Mouse (Mus musculus): ENCODE results near the gene Bcar1.

The Bcar1 gene

DNA sequence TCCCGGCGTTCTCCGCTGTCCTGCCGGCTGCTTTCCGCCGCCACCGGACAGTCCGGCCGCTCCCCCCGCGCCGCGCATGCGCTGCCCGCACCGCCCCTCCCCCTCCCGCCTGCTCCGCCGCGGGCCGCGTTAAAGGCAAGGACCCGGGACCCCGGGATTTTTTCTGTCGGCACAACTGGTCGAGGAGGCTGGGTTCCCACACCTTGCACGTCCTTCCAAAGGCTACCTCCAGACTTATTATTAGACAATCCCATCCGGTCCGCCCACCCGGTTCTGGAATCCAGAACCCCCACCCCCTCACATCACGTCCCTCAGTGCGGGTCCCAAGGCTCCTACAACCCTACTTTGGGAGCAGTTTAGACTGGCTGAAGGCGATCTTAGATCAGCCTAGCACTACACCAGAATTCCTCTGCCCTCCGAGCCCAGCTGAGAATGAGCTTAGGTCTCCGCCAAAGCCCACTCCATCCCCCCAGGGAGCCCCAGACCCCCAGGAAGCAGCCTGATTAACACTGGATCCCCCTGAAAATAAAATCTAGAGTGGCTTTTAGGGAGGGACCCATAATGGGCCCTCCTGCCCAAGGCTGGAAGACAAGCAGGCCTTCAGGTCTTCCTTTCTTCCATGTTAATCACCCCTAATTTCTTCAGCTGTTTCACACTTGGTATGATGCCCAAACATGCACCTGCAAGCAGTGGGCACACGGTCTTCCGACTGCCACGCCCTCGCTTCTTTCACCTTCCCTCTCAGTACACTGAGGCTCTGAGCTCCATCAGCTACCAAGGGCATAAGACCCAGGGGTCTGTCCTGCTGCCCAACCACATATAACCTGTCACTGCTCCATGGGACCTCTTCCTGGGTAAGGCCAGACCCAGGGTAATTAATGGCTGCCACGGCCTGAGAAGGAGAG is at the start of gene Bcar1:
TSS of gene Bcar1 (minus strand) at position 18 of the 905 bp plus-strand sequence.
- peak; percentile 86 to 89 for DNase-seq

GRCm38 (mm10) chr8:111789639-111790038 is 46.0 kb upstream of the Bcar1 start:
- DNase-seq, result no peak

DNA sequence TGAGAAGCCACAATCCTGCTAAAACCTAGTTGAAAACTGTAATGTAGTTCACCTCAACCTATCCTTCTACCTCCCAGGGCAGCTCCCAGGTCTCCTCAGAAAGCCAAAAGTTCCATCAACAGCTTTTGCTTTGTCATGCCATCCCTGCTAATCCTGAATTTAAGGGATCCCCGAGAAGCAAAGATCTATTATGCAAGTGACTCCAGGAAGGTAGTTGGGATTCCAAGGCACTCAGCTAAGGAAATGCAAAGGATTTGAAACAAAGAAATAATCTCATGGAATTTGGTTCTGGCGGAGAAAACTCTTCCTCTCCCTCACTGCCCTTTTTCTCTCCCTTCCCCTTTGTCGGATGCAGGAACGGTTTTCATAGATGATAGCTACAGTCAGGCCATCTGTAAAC is 45.6 kb upstream of the Bcar1 start:
- no peak for DNase-seq

GRCm38 (mm10) chr8:111788497-111788896 is 44.9 kb upstream of the Bcar1 start:
- no peak for DNase-seq

DNA sequence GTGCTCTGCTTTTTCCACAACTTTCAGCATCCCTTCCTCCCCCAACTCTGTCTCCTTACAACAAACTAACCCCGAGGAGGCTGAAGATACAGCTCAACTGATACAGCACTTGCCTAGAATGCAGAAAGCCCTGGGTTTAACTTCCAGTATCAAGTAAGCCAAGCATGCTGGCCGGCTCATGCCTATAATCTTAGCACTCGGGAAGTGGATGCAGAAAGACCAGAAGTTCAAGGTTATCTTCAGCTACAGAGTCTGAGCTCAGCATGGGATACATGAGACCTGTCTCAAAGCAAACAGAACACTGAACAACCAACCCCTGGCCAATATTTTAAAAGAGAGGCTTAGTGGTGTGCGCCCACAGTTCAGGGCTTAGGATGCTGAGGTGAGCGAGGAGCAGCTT is 44.5 kb upstream of the Bcar1 start:
- DNase-seq, result no peak

DNA sequence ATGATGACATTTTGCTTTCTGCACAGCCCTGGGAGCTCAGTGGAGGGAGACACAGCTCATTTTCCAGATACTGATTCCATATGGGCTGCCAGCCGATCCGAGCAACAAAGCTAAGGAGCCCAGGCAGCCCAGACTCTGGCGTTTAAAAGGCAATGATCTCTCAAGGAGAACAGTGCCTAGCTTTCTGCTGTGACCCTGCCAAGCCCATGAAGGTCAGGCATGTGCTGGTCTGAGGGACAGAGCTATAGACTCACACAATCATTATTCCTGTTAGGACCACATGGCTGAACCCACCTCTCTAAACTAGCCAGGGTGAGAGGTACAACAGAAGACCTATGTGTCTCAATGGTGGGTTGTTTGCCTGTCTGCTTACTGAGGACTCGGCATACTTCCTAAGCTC is 44.1 kb upstream of the Bcar1 start:
- no peak for DNase-seq

DNA sequence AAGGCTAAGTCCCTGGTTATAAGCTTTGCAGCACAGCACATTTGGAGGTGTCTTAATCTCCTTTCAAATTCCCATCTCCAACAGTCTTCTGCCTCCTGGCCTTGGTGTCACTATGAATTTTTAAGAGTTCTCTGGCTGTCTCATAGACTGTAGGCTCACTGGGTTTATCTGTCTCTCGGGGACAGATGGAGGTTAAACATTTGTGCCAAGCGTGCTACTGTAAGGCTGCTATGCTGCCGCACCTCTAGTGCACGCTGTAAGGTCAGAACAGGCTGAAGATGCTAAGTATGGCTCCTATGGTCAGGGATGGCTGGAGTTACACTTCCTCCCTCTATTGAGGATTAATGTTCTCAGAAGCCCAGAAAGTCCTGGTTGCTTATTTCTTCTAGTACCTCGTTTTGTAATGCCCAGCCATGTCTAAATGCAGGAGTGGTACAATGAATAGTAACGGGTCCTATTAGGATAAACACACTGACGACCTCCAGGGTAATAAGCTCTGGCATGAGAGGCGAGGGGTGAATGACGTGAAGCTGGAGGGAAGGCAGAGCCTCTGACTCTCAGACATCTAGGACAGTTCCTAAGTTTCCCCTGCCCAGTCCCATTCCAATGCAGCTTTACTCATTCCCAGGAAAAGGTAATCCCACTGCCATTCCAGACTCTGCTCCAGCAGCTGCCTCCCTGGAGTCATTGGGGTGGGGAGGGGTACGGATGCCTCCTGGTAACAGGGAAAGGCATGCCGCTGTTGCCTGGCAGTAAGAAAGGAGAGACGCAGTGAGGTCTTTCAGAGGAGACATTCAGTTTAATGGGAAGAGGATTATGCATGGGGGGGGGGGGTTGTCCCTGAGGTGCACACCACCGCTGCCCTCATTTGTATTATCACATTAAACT is 43.3 kb upstream of the Bcar1 start:
- no peak for DNase-seq

DNA sequence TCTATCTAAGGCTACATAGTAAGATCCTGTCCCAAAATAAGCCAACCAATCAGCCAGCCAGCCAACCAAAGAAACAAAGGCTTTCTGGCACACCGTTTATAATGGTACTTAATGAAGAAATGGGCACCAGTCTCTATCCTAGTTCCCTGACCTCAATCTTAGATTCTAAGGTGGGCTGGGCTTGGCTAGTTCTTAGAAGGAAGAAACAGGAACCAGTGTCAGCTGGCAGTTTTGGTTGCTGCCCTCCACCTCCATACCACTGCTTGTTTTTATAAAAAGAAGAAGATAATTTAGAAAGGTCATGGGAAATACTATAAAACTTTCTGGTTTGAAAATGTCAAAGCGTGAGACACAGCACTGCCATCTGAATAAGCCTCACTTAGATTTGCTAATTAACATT is 42.5 kb upstream of the Bcar1 start:
- DNase-seq, result no peak

GRCm38 (mm10) chr8:111782671-111783394 is 39.2 kb upstream of the Bcar1 start:
- DNase-seq, result no peak

- DNase-seq, result no peak
Measured at GRCm38 (mm10) chr8:111782161-111782560, 38.6 kb upstream of the Bcar1 start.

DNA sequence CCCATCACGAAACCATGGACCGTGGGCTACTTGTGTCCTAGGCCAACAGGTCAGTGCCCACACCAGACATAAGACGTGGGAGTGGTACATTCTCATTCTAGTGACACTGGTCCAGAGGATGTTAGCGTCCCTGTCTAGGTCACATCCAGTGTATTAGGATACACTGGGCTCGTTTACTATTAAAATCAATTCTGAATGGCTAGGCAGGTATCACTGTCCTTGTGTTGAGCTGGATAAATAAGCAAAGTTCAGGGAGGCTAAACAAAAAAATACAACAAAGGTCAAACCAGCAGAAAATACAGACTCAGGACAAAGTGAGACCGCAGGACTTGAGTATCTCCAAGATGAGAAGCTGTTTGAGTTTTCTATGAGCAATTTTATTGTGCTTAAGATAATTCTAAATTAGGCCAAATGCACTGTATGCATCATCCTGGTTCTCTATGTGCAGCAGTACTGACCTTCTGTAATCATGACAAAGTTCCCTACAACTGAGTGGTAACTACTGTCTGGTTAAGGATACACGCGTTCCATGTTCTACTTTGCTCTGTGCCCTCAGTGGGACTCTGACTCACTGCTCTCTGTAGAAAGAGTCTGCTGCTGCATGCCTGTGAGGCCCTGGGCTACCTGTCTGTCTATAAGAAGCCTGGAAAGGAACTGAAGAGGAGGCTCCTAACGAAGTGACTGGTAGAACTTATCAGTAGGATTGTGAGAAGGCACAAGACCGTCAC is 37.3 kb upstream of the Bcar1 start:
- no peak for DNase-seq

DNA sequence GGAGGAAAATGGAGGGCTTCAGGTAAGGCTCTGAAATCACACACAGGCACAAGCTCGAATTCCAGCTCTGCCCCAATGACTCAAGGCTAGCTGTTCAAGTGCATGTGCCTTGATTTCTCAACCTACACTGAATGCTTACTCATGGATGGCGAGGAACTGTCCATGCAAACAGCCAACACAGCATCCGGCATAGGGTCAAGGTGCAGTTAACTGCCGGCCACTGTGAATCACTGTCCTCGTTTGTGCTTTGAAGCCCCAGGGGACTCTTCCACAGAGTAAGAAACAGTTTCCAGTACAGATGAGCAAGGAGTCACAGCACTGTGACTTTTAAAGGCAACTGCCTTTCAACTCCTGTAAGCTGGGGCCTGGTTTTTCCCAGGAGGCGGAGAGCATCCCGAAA is 36.1 kb upstream of the Bcar1 start:
- no peak for DNase-seq

DNA sequence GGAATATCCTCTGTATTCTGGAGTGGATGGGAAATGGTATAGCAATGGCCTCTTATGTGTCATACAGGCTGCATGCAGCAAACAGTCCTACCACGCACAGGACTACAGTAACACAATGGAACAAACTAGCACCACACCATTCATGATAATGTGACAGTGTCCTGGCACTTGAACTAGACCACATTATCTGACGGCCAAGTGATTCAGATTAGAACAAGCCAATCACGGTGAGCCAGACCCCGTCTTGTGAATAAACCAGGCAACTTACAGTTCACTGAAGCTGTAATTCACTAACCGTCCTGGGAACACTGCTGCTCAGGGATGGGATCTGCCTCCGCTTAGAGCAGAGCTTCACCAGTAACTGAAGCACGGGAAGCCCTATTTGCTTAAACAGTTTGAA is 35.2 kb upstream of the Bcar1 start:
- no peak for DNase-seq

GRCm38 (mm10) chr8:111776492-111776891 is 32.9 kb upstream of the Bcar1 start:
- no peak for DNase-seq

GRCm38 (mm10) chr8:111775766-111776165 is 32.2 kb upstream of the Bcar1 start:
- no peak for DNase-seq

DNA sequence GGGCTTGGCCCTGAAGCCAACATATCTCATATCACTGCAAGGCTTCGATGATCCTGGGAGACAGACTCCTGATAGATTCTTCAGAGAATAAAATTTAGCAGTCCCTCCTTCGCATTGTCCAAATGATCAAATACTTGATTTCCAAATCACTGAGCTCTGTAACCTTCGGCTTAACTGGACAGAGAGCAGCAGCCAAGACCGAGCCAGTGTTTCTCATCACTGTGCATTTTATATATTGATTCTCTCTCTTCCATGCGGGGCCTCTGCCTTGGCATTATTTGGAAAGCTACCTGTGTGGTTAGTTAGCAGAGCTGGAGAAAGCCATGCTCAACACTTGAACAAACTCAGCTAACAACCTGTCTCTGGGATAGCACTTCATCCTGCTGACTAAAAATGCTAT is 29.9 kb upstream of the Bcar1 start:
- no peak for DNase-seq

DNA sequence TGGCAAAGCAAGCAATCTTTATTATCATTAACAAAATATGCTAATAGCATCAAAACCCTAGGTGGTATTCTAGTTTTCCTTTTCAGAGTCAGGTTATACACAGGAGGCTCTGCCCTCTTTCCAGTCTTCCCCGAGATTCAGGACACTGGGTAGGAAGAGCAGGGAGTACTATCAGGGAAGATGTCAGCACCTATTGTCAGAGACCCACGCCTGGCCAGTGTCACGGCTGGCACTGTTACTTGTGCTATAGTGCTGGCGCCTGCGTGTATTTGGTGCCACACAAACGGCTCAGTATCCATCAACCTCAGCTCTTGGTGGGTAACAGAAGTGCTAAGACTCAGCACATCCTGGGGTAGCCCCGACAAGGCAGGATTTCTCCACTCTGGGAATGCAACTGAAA is 29.4 kb upstream of the Bcar1 start:
- DNase-seq, result no peak

GRCm38 (mm10) chr8:111772083-111772482 is 28.5 kb upstream of the Bcar1 start:
- DNase-seq, result no peak

GRCm38 (mm10) chr8:111771625-111772020 is 28.0 kb upstream of the Bcar1 start:
- DNase-seq, result no peak

DNA sequence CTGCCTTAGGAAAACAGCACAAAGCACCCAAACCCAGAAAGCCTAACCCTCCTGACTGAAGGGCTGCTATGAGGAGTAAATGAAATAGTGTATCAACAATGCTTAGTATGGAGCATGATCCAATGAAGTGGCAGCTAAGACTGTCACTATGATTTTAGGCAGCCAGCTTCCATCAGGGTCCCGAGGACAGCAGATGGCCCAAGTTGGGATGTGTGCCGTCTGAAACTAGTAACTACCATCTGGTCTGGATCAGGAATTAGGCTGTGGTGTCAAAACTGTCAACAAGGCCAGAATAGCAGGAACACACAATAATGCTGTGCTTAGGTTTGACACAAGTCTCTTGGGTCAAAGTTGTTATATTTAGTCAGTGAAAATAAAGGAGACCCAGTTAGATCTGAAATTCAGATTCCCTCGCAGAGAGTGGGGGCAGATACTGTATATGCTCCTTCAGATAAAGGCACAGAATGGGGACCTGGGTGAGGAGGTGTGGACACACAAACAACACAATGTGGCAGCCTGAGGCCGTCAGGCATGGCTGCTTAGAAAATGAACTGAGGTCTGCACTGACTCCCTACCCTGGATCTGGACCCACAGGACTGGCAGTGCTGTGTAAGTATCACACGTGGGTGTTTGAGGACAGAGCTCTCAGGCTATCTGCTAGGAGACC is 27.5 kb upstream of the Bcar1 start:
- peak in 1 of 2 experiments; percentile 63 for DNase-seq

- DNase-seq, result peak in 1 of 2 experiments; percentile 72
Measured at GRCm38 (mm10) chr8:111769764-111770428, 26.3 kb upstream of the Bcar1 start.

Measured in lung, postnatal 4 days (tissue).